Mouse (Mus musculus) cerebellum, postnatal 4 days (tissue): ENCODE results near the gene Eef1a2.
A peak's percentile ranks its signal among the peaks of the same experiment; 100 is the strongest.

Experiments used
- DNase-seq, 2 experiments: peaks; one replicate each; pipeline ENCODE4 v3.0.0; 2022; ENCODE audit warnings: low spot score in 2 of 2, mixed read lengths in 1 of 2

Gene Eef1a2

GRCm38 (mm10) chr2:181133837-181134590, 22.8 kb downstream of the Eef1a2 start:
- peak in 1 of 2 experiments; percentile 16 for DNase-seq

GRCm38 (mm10) chr2:181130245-181130644, 26.6 kb downstream of the Eef1a2 start:
- DNase-seq: no peak

- DNase-seq: peak in 1 of 2 experiments; percentile 39
Measured at GRCm38 (mm10) chr2:181128963-181129362, 27.9 kb downstream of the Eef1a2 start.

- DNase-seq: no peak
Measured at GRCm38 (mm10) chr2:181127786-181128185, 29.0 kb downstream of the Eef1a2 start.

GRCm38 (mm10) chr2:181125726-181126455, 30.9 kb downstream of the Eef1a2 start:
- DNase-seq: no peak

- no peak for DNase-seq
Measured at GRCm38 (mm10) chr2:181122642-181123041, 34.2 kb downstream of the Eef1a2 start.

- DNase-seq: no peak
Measured at GRCm38 (mm10) chr2:181120922-181121449, 35.8 kb downstream of the Eef1a2 start.

GRCm38 (mm10) chr2:181119952-181120351, 36.9 kb downstream of the Eef1a2 start:
- no peak for DNase-seq

GRCm38 (mm10) chr2:181116436-181116835, 40.4 kb downstream of the Eef1a2 start:
- DNase-seq: no peak

- no peak for DNase-seq
Measured at GRCm38 (mm10) chr2:181115367-181115766, 41.4 kb downstream of the Eef1a2 start.

GRCm38 (mm10) chr2:181113762-181114361, 43.0 kb downstream of the Eef1a2 start:
- DNase-seq: no peak

- no peak for DNase-seq
Measured at GRCm38 (mm10) chr2:181111665-181112064, 45.1 kb downstream of the Eef1a2 start.

GRCm38 (mm10) chr2:181104111-181104510, 52.7 kb downstream of the Eef1a2 start:
- DNase-seq: no peak

GRCm38 (mm10) chr2:181102161-181102560, 54.7 kb downstream of the Eef1a2 start:
- no peak for DNase-seq

GRCm38 (mm10) chr2:181101626-181102025, 55.2 kb downstream of the Eef1a2 start:
- DNase-seq: no peak

GRCm38 (mm10) chr2:181100087-181100486, 56.7 kb downstream of the Eef1a2 start:
- DNase-seq: no peak
